9 mouse cellular contexts compared by ENCODE assay signal in genomic region chr12:56591722-56592121, GRCm38 (mm10). TPM values are rescaled to one million over a fixed set of nuclear protein-coding genes. Genes with fewer than 3 reads are reported as not detected.
DNase-seq lines count a peak whose midpoint lies in the region; ATAC-seq and TF ChIP-seq lines count a peak whose summit lies in the region.
"Had no signal": no experiment of that assay in that cellular context is flagged by ENCODE, and none has a peak within 500 bp of the region (broad histone marks: within the 10 kb centered on the region; RNA-seq: fewer than 3 reads in every experiment).

No protein-coding gene starts in this region.

- TF ChIP-seq POLR2A in kidney, adult 2 months (IDR thresholded peaks at IDR 0.05; ENCODE audit: low read depth, low read length): no peak
- TF ChIP-seq POLR2A in CH12.LX (IDR thresholded peaks at IDR 0.05; ENCODE audit: low read depth, low read length): no peak
- no peak for TF ChIP-seq POLR2A in embryonic fibroblast, embryonic 13.5 days (IDR thresholded peaks at IDR 0.05; ENCODE audit: low read depth, low read length)

- dilution Hi-C loops in CH12.LX (cut with MboI; ENCODE audit: extremely low pct_ligation_motif_present, extremely low pct_unique_long_range_greater_than_20kb, low sequenced_read_pairs): no loop called here

- no peak overlapping the region for H3K4me3 ChIP-seq in kidney, adult 2 months (ENCODE audit: insufficient read depth, low read depth, low read length)
- H3K4me3 ChIP-seq in kidney, embryonic 16.5 days (ENCODE audit: low read length): no peak overlapping the region
- no peak overlapping the region for H3K4me3 ChIP-seq in CH12.LX (replicated peaks in 1 of 3; ENCODE audit: low read depth in 2 of 3, low read length in 2 of 3, poor library complexity in 1 of 3)
- H3K4me3 ChIP-seq in embryonic fibroblast, embryonic 13.5 days (ENCODE audit: insufficient read depth, low read length): no peak overlapping the region
- H3K4me3 ChIP-seq: heart, embryonic 10.5 days had no signal

- no peak overlapping the region for H3K27ac ChIP-seq in kidney, adult 2 months (ENCODE audit: insufficient read depth, low read depth, low read length)
- H3K27ac ChIP-seq in kidney, embryonic 16.5 days (ENCODE audit: low read length): no peak overlapping the region
- H3K27ac ChIP-seq in CH12.LX (ENCODE audit: insufficient read depth, low read depth): no peak overlapping the region
- no peak overlapping the region for H3K27ac ChIP-seq in embryonic fibroblast, embryonic 13.5 days (ENCODE audit: insufficient read depth, low read length)
- H3K27ac ChIP-seq: heart, embryonic 10.5 days had no signal

- DNase-seq in kidney, adult 2 months: peak; percentile 19
- DNase-seq in 416B (ENCODE audit: low read depth) (peak; percentile 20), CH12.LX (ENCODE audit: extremely low read depth) (peak; percentile 35)
- DNase-seq in spleen, adult 18-20 months: no peak
- DNase-seq: cerebellum, adult 11-12 months had no signal

- H3K9ac ChIP-seq in kidney, embryonic 16.5 days (replicated peaks; ENCODE audit: low read length): no peak overlapping the region
- H3K9ac ChIP-seq in CH12.LX (ENCODE audit: insufficient read depth, low read depth): no peak overlapping the region

- TF ChIP-seq CTCF in kidney, adult 2 months (conservative IDR thresholded peaks at IDR 0.05; ENCODE audit: insufficient read depth, insufficient read length, low read depth, low read length): peak; percentile 56
- peak; percentile 48 to 75; a peak in 3 of 4 replicates for TF ChIP-seq CTCF in CH12.LX (conservative IDR thresholded peaks at IDR 0.05 in 1 of 2, IDR thresholded peaks at IDR 0.05 in 1 of 2; ENCODE audit: low read depth in 2 of 2, low read length in 2 of 2)
- TF ChIP-seq CTCF in embryonic fibroblast, embryonic 13.5 days (IDR thresholded peaks at IDR 0.05; ENCODE audit: borderline replicate concordance, insufficient read depth, low read length): peak; percentile 16; the same call in 1 of the 2 replicates

- H3K4me1 ChIP-seq in kidney, adult 2 months (ENCODE audit: control insufficient read depth, insufficient read depth, low read length): no peaks in the 10 kb centered on the region
- no peaks in the 10 kb centered on the region for H3K4me1 ChIP-seq in kidney, embryonic 16.5 days (ENCODE audit: insufficient read depth, low read length)
- H3K4me1 ChIP-seq in CH12.LX (ENCODE audit: control insufficient read depth in 1 of 2, insufficient read depth in 2 of 2): 0 out of 4 replicates have a peak, but pooled peaks cover 0 to 2% of the 10 kb centered on the region in 2 experiments
- peaks cover 4% of the 10 kb centered on the region for H3K4me1 ChIP-seq in embryonic fibroblast, embryonic 13.5 days (ENCODE audit: control insufficient read depth, insufficient read depth, low read length)
- H3K4me1 ChIP-seq: heart, embryonic 10.5 days had no signal

- TF ChIP-seq RAD21 in CH12.LX (IDR thresholded peaks at IDR 0.05; ENCODE audit: low read depth, low read length): peak; percentile 65

- WGBS in kidney, adult 2 months: 6% methylated on average over 4 of the region's 4 CpGs
- WGBS in kidney, embryonic 16.5 days: 4% methylated on average over 4 of the region's 4 CpGs

- no peak overlapping the region for H3K4me2 ChIP-seq in kidney, embryonic 16.5 days (replicated peaks; ENCODE audit: low read depth, low read length)
- 0 out of 2 replicates have a peak overlapping the region, but pooled peaks have one; percentile 15 for H3K4me2 ChIP-seq in CH12.LX (ENCODE audit: insufficient read depth, low read depth, poor library complexity, severe bottlenecking)

- no peaks in the 10 kb centered on the region; the same call in 1 of the 2 replicates for H3K27me3 ChIP-seq in kidney, adult 2 months (replicated peaks; ENCODE audit: control insufficient read depth, insufficient read depth, low read length)
- peaks cover 14% of the 10 kb centered on the region for H3K27me3 ChIP-seq in kidney, embryonic 16.5 days (ENCODE audit: insufficient read depth, low read length)
- H3K27me3 ChIP-seq in CH12.LX (replicated peaks): no peaks in the 10 kb centered on the region

- H3K36me3 ChIP-seq in kidney, adult 2 months (ENCODE audit: control insufficient read depth, insufficient read depth, low read length): no peaks in the 10 kb centered on the region
- no peaks in the 10 kb centered on the region for H3K36me3 ChIP-seq in kidney, embryonic 16.5 days (ENCODE audit: insufficient read depth, low read length)
- H3K36me3 ChIP-seq in CH12.LX (replicated peaks in 1 of 2; ENCODE audit: control insufficient read depth in 1 of 2, insufficient read depth in 1 of 2, low read length in 1 of 2): no peaks in the 10 kb centered on the region
- H3K36me3 ChIP-seq: heart, embryonic 10.5 days had no signal

- no peak for ATAC-seq in kidney, embryonic 16.5 days (ENCODE audit: low FRiP score, low TSS enrichment)
- ATAC-seq in erythroid progenitor cell, adult 5-6 weeks (replicated peaks; ENCODE audit: low FRiP score, poor library complexity, severe bottlenecking): no peak

- H3K9me3 ChIP-seq in kidney, embryonic 16.5 days (ENCODE audit: low read length): no peaks in the 10 kb centered on the region
- no peaks in the 10 kb centered on the region for H3K9me3 ChIP-seq in CH12.LX (replicated peaks; ENCODE audit: low read length)
- H3K9me3 ChIP-seq: heart, embryonic 10.5 days had no signal

- H3K79me2 ChIP-seq in CH12.LX (replicated peaks; ENCODE audit: control insufficient read depth, extremely low read depth, insufficient read depth, poor library complexity, severe bottlenecking): no peaks in the 10 kb centered on the region

- TF ChIP-seq EP300 in CH12.LX (IDR thresholded peaks at IDR 0.05; ENCODE audit: low read length): no peak

- in situ Hi-C loops in CH12.LX (cut with MboI; ENCODE audit: low pct_ligation_motif_present, low pct_unique_long_range_greater_than_20kb, low sequenced_read_pairs): loop anchor here (10.0 kb wide), 1 partner anchor 603 kb away; the partner anchor contains the start of gene Slc25a21

TF ChIP-seq in CH12.LX, 34 proteins besides CTCF, POLR2A, EP300 and RAD21:
- TF ChIP-seq ZKSCAN1 (IDR thresholded peaks at IDR 0.05; ENCODE audit: borderline replicate concordance, low read depth, low read length) (no peak), GABPA (IDR thresholded peaks at IDR 0.05; ENCODE audit: insufficient replicate concordance, low read depth, low read length) (no peak), SMC3 (IDR thresholded peaks at IDR 0.05; ENCODE audit: low read depth, low read length) (0 out of 2 replicates have a peak, but pooled peaks have one; percentile 8)

RNA-seq across cellular contexts. Expression of gene Nkx2-9, which starts 21.4 kb away (rescaled TPM):
- polyA plus RNA-seq in kidney, adult 2 months (2012; rRNA removed): not detected in 2 replicates
- polyA plus RNA-seq in kidney, embryonic 16.5 days (2015; fragmentation: Nextera tagmentation; extraction: Ambion mirVana): not detected in 2 replicates
- total RNA-seq in CH12.LX (2012; rRNA removed): not detected in 2 replicates
- not detected in 2 replicates for total RNA-seq in CH12.LX (2014; rRNA removed)
- polyA plus RNA-seq in CH12.LX (2012; ENCODE audit: insufficient read length, low read depth): not detected in 2 replicates
- polyA plus RNA-seq in embryonic fibroblast, embryonic 13.5 days (2011; ENCODE audit: insufficient read length, low read depth, missing spikeins): not detected in 2 replicates
- total RNA-seq in erythroid progenitor cell, adult 5-6 weeks (2015; ENCODE audit: low replicate concordance): not detected in 2 replicates
- total RNA-seq in erythroid progenitor cell, adult 5-6 weeks (2017; ENCODE audit: low replicate concordance): not detected in 2 replicates

RNA-seq across cellular contexts. Expression of gene Nkx2-1, which starts 55.0 kb away (rescaled TPM):
- not detected in 2 replicates for polyA plus RNA-seq in kidney, adult 2 months (2012; rRNA removed)
- 1.4 TPM in 1 of 2 replicates, not detected in the other for polyA plus RNA-seq in kidney, embryonic 16.5 days (2015; fragmentation: Nextera tagmentation; extraction: Ambion mirVana)
- total RNA-seq in CH12.LX (2012; rRNA removed): not detected in 2 replicates
- total RNA-seq in CH12.LX (2014; rRNA removed): not detected in 2 replicates
- polyA plus RNA-seq in CH12.LX (2012; ENCODE audit: insufficient read length, low read depth): not detected in 2 replicates
- not detected in 2 replicates for polyA plus RNA-seq in embryonic fibroblast, embryonic 13.5 days (2011; ENCODE audit: insufficient read length, low read depth, missing spikeins)
- not detected in 2 replicates for total RNA-seq in erythroid progenitor cell, adult 5-6 weeks (2015; ENCODE audit: low replicate concordance)
- total RNA-seq in erythroid progenitor cell, adult 5-6 weeks (2017; ENCODE audit: low replicate concordance): not detected in 2 replicates

Comparison
In these comparisons a context has a peak if more than half of its experiments do, and no peak if none do; other contexts are left out.
1. DNase-seq: peak in kidney, adult 2 months (single experiment), 416B (single experiment) and CH12.LX (single experiment); none in spleen, adult 18-20 months (0 of 2).
2. Peak in every context shown above with its lines, with median percentiles within 50 percentile points of each other: CTCF ChIP-seq.